Mouse (Mus musculus): ENCODE measurements around the gene Vmn2r111.
"Not testable (repeated sequence)": the region's sequence is repeated elsewhere in the genome, so short reads cannot be mapped to it uniquely, and the experiment has no call there.

Gene Vmn2r111

GRCm38 (mm10) chr17:22573382-22573781 is at the start of gene Vmn2r111:
Vmn2r111 (minus strand) TSS chr17:22573482.
- not testable (repeated sequence) for DNase-seq

- DNase-seq = not testable (repeated sequence)
Observed at GRCm38 (mm10) chr17:22600651-22601050, 27.4 kb upstream of the Vmn2r111 start, which contains the start of gene Vmn2r112. Vmn2r112 (plus strand) TSS chr17:22600951.

- DNase-seq = not testable (repeated sequence)
Observed at GRCm38 (mm10) chr17:22520467-22520866, 52.8 kb downstream of the Vmn2r111 start.

DNA sequence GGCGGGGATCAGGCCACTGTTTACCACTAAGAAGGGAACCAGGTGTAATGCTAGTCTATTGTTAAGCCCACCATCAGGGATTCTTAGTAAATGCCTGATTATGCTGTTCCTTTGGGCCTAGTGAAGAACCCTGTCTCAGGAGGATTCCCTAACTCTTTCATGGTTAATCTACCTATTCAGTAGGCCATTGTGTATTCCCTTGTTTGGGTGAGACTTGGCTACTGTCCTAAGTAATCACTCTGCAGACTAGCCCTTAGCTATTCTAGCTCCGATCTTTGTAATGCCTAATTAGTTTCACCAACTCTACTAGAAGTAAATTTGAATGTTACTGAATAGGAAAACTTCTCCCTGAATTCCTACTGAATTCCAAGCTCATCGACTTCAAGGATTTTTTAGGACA is 53.2 kb downstream of the Vmn2r111 start:
- DNase-seq = not testable (repeated sequence)

DNA sequence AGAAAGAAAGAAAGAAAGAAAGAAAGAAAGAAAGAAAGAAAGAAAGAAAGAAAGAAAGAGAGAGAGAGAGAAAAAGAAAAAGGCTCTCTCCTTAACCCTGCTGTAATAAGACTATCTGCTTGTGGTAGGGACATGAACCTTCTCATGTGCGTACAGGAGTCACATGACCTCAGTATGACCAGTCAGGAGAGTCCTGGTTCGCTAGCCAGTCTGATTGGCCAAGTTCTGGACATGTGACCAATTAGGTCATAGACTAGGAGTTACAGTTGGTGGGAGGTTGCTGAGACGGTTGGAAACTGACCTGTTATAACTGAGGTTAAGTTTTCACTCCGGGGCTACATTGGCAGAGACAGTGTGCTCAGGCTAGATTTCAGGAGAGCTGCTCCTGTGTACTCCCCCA is 76.2 kb downstream of the Vmn2r111 start:
- no peak for DNase-seq

Measured in cerebellum, adult 9-11 months (tissue).